Mouse (Mus musculus) neural tube, embryonic 10.5 days (tissue): Measurements from ENCODE around the gene Slco2a1.

ENCODE experiments used
- DNase-seq: peaks from one replicate; pipeline ENCODE4 v3.0.0-alpha.2; 2017; ENCODE audit warnings: low spot score; ENCODE audit errors: extremely low spot score

Slco2a1 gene

GRCm38 (mm10) chr9:103082246-103082975, 93.9 kb downstream of the Slco2a1 start:
- DNase-seq, result no peak

- DNase-seq, result no peak
Observed at GRCm38 (mm10) chr9:103083405-103083804, 94.9 kb downstream of the Slco2a1 start.

- DNase-seq, result no peak
Observed at GRCm38 (mm10) chr9:103086736-103087135, 98.2 kb downstream of the Slco2a1 start.

GRCm38 (mm10) chr9:103087301-103087700, 98.8 kb downstream of the Slco2a1 start:
- DNase-seq, result no peak

GRCm38 (mm10) chr9:103088661-103089060, 100.1 kb downstream of the Slco2a1 start:
- no peak for DNase-seq

- no peak for DNase-seq
Observed at GRCm38 (mm10) chr9:103090116-103090875, 101.8 kb downstream of the Slco2a1 start.

- DNase-seq, result no peak
Observed at GRCm38 (mm10) chr9:103091039-103091883, 102.7 kb downstream of the Slco2a1 start.

- peak; percentile 90 for DNase-seq
Observed at GRCm38 (mm10) chr9:103092248-103092647, 103.7 kb downstream of the Slco2a1 start.

- no peak for DNase-seq
Observed at GRCm38 (mm10) chr9:103093681-103094080, 105.2 kb downstream of the Slco2a1 start.

- DNase-seq, result peak; percentile 65
Observed at GRCm38 (mm10) chr9:103108341-103108798, 119.9 kb downstream of the Slco2a1 start.

- DNase-seq, result no peak
Observed at GRCm38 (mm10) chr9:103108943-103109670, 120.6 kb downstream of the Slco2a1 start.

GRCm38 (mm10) chr9:103109911-103110310, 121.4 kb downstream of the Slco2a1 start:
- no peak for DNase-seq

GRCm38 (mm10) chr9:103110727-103111501, 122.4 kb downstream of the Slco2a1 start:
- DNase-seq, result no peak

GRCm38 (mm10) chr9:103111621-103112470, 123.3 kb downstream of the Slco2a1 start, which contains the start of gene Rab6b:
Gene Rab6b, plus strand, starts transcription at chr9:103111787.
- peak; percentile 66 for DNase-seq

- DNase-seq, result no peak
Observed at GRCm38 (mm10) chr9:103112471-103113271, 124.2 kb downstream of the Slco2a1 start.

- no peak for DNase-seq
Observed at GRCm38 (mm10) chr9:103113351-103113750, 124.8 kb downstream of the Slco2a1 start.

- DNase-seq, result no peak
Observed at GRCm38 (mm10) chr9:103114326-103114725, 125.8 kb downstream of the Slco2a1 start.

GRCm38 (mm10) chr9:103114901-103115300, 126.4 kb downstream of the Slco2a1 start:
- DNase-seq, result no peak
